Mouse (Mus musculus) urinary bladder, postnatal 4 days (tissue): ENCODE results near the gene Gpx8.

Experiments used
- DNase-seq, 2 experiments: peaks; one replicate each; pipeline ENCODE4 v3.0.0; 2021 to 2022; ENCODE audit warnings: low spot score in 2 of 2

The Gpx8 gene

GRCm38 (mm10) chr13:113046211-113046883 is at the start of gene Gpx8:
Gene Gpx8, minus strand, starts transcription at chr13:113046410.
- DNase-seq = peak; percentile 57 to 70

- no peak for DNase-seq
These were observed 48.4 kb upstream of the Gpx8 start for GRCm38 (mm10) chr13:113094618-113095017.

- DNase-seq = no peak
These were observed 44.3 kb upstream of the Gpx8 start for GRCm38 (mm10) chr13:113090489-113090888.

DNA sequence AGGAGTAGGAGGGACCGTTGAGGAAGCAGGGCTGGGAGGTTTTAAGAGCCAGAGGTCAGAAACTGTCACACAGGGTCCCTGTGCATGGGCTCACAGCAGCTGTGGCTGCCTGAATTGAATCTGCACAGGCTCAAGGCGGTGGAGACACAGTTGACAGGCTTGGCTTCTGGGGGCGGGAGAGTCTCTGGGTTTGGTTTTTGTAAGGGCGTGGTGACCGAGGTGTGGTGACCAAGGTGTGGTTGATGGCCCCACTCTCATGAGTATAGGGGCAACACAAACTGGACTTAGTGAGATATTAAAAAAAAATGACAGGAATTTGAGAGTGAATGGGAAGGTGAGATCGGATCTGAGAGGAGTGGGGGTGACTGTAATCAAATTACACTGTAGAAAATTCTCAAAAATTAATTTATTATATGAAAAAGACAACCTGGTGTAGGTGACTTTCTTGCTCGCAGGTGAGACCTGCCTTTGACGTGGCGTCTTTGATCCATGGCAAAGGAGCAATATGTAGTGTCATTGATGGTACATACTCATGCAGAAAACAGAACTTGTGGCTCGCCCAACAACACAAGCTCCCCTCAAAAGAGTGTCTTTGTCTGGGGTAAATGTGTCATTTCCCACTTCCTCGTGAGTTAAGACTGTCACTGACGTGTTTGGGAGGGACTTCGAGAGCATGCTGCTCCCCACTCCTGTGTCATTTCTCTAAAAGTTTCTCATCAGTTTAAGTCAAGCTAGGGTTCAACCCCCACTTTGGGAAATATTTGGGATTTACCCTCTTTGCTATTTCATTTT is 41.2 kb upstream of the Gpx8 start:
- DNase-seq = no peak

GRCm38 (mm10) chr13:113084732-113085131 is 38.5 kb upstream of the Gpx8 start:
- DNase-seq = no peak

GRCm38 (mm10) chr13:113082101-113082500 is 35.9 kb upstream of the Gpx8 start:
- DNase-seq = no peak

- DNase-seq = no peak
These were observed 32.8 kb upstream of the Gpx8 start for GRCm38 (mm10) chr13:113079021-113079420.

GRCm38 (mm10) chr13:113064542-113064941 is 18.3 kb upstream of the Gpx8 start:
- no peak for DNase-seq

- DNase-seq = no peak
These were observed 15.5 kb upstream of the Gpx8 start for GRCm38 (mm10) chr13:113061746-113062145.

- no peak for DNase-seq
These were observed 9.6 kb upstream of the Gpx8 start for GRCm38 (mm10) chr13:113055826-113056225.

DNA sequence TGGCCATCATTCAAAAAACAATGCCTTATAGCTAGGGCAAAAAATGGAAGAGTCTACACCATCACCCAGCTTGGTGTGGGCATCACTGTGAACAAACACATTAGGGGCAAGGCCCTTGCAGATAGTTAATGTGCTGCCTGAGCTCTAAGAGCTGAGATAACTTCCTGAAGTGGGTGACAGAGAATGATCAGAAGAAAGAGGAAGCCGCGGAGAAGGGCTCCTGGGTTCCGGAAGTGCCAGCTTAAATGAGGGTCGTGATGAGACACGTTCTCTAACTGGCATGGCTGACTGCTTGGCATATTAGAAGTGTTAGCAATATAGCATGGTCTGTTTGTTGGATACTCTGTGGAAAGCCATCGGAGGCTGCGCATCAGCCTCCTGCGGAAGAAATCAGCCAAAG is 8.0 kb upstream of the Gpx8 start:
- DNase-seq = no peak

DNA sequence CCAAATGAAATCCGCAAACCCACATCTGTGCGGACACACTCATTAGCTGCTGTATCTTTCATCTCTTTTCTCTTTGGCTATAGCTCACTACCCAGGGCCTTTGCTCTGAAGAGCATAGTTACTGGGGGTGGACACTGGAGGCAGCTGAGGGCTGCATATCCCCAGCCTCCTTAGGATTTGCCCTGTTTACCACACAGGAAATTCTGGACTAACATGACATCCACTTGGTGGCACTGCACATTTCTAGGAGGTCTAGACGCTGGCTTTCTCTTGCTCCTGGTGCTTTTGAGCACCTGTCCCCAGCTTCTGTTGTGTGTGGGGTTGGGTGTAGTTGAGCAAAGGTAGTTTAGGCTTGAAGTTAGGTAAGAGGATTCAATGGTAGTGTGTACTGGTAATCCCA is 1.4 kb upstream of the Gpx8 start:
- DNase-seq = no peak

- no peak for DNase-seq
These were observed 808 bp upstream of the Gpx8 start for GRCm38 (mm10) chr13:113047018-113047417.

- DNase-seq = no peak
These were observed 626 bp downstream of the Gpx8 start for GRCm38 (mm10) chr13:113045458-113046110.

GRCm38 (mm10) chr13:113044876-113045275 is 1.3 kb downstream of the Gpx8 start:
- DNase-seq = no peak

- DNase-seq = peak in 1 of 2 experiments; percentile 43
These were observed 10.4 kb downstream of the Gpx8 start for GRCm38 (mm10) chr13:113035852-113036251.

GRCm38 (mm10) chr13:113034950-113035421 is 11.2 kb downstream of the Gpx8 start, which contains the start of gene Cdc20b:
Gene Cdc20b, plus strand, starts transcription at chr13:113035111.
- peak; percentile 51 to 66 for DNase-seq

- DNase-seq = no peak
These were observed 11.8 kb downstream of the Gpx8 start for GRCm38 (mm10) chr13:113034271-113034886.

DNA sequence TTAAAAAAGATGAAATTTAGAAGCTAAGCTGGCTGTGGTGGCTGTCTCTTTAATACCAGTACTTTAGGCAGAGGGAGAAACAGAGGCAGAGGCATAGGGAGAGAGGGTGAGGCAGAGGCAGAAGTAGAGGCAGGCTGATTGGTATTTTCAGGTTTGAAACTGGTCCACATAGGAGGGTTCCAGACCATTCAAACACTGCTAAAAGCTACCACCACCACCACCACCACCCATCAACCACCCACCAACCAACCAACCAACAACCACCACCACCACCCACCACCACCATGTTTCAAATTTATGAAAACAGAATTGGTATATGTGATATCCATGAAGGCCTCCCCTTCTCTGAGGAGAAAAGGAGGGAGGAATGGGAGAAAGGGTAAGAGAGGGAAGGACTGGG is 13.4 kb downstream of the Gpx8 start:
- DNase-seq = no peak

- no peak for DNase-seq
These were observed 14.2 kb downstream of the Gpx8 start for GRCm38 (mm10) chr13:113031792-113032571.

- DNase-seq = no peak
These were observed 14.9 kb downstream of the Gpx8 start for GRCm38 (mm10) chr13:113031351-113031750.
